21 mouse cellular contexts compared by ENCODE assay signal in the genomic region with DNA sequence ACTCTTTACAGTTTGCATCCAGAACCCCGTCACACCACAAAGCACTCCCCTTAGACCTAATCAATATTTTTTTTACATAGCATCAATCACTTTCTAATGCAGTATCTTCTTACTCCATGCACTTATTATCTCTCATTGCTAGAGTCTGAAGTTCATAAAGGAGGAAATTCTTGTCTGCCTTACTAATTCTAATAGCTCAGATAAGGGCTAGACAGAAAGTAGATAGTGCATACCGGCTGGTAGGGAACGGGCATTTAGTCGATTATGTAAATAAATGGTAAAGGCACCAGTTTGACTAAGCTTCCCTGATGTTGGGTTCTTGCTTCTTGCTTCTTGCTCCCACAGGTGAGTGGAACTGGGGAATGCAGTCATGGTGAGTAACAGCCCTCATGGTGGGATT.
"Had no signal": no experiment of that assay in that cellular context is flagged by ENCODE, and none has a peak within 500 bp of the region (broad histone marks: within the 10 kb centered on the region; RNA-seq: fewer than 3 reads in every experiment).

No protein-coding gene starts in this region.

- H3K27ac ChIP-seq: liver, embryonic 15.5 days; lung, embryonic 15.5 days; macrophage; midbrain, embryonic 13.5 days; midbrain, embryonic 15.5 days; neural tube, embryonic 13.5 days; neural tube, embryonic 15.5 days had no signal

- H3K36me3 ChIP-seq: liver, embryonic 15.5 days; lung, embryonic 15.5 days; midbrain, embryonic 13.5 days; midbrain, embryonic 15.5 days; neural tube, embryonic 13.5 days; neural tube, embryonic 15.5 days had no signal

- H3K9ac ChIP-seq: liver, embryonic 15.5 days; liver, postnatal 0 days; lung, embryonic 15.5 days; midbrain, embryonic 13.5 days; midbrain, embryonic 15.5 days; neural tube, embryonic 13.5 days; neural tube, embryonic 15.5 days had no signal

- H3K4me3 ChIP-seq: liver, embryonic 15.5 days; lung, embryonic 15.5 days; megakaryocyte, embryonic 14.5 days; midbrain, embryonic 13.5 days; midbrain, embryonic 15.5 days; neural tube, embryonic 13.5 days; neural tube, embryonic 15.5 days had no signal

- H3K4me2 ChIP-seq: liver, embryonic 15.5 days; lung, embryonic 15.5 days; midbrain, embryonic 13.5 days; midbrain, embryonic 15.5 days; neural tube, embryonic 13.5 days; neural tube, embryonic 15.5 days had no signal

- DNase-seq: liver, postnatal 0 days; lung, adult 2 months; lung, postnatal 14 days; lung, postnatal 36 days; retina, postnatal 1 day; right cerebral cortex, adult 18-20 months; right cerebral cortex, postnatal 25 days; right cerebral cortex, postnatal 4 days; spleen, adult 18-20 months; thymus, adult 18-20 months; thymus, postnatal 14 days; thymus, postnatal 36 days had no signal

- ATAC-seq: liver, postnatal 0 days; lung, postnatal 0 days; midbrain, embryonic 13.5 days; midbrain, embryonic 15.5 days had no signal

- H3K27me3 ChIP-seq: liver, embryonic 15.5 days; lung, embryonic 15.5 days; megakaryocyte, embryonic 14.5 days; midbrain, embryonic 13.5 days; midbrain, embryonic 15.5 days; neural tube, embryonic 13.5 days; neural tube, embryonic 15.5 days had no signal

- H3K9me3 ChIP-seq: liver, embryonic 15.5 days; lung, embryonic 15.5 days; midbrain, embryonic 13.5 days; midbrain, embryonic 15.5 days; neural tube, embryonic 13.5 days; neural tube, embryonic 15.5 days had no signal

- H3K4me1 ChIP-seq: liver, embryonic 15.5 days; lung, embryonic 15.5 days; megakaryocyte, embryonic 14.5 days; midbrain, embryonic 13.5 days; midbrain, embryonic 15.5 days; neural tube, embryonic 13.5 days; neural tube, embryonic 15.5 days had no signal
